Mouse (Mus musculus) adrenal gland, postnatal 25 days (tissue): Measurements from ENCODE around the gene Retreg3. TPM values are rescaled to one million over a fixed set of nuclear protein-coding genes. Genes with fewer than 3 reads are reported as not detected.
A peak's percentile ranks its signal among the peaks of the same experiment; 100 is the strongest.
"Not testable (repeated sequence)": the region's sequence is repeated elsewhere in the genome, so short reads cannot be mapped to it uniquely, and the experiment has no call there.

Experiments
- DNase-seq: peaks from one replicate; pipeline ENCODE4 v3.0.0; 2021; ENCODE audit warnings: mixed read lengths
- long read RNA-seq: library from polyadenylated mRNA; stranded (forward); transcript quantifications from one replicate; pipeline ENCODE4 v2.0.0, GENCODE M21; 2021
- total RNA-seq: library from RNA; stranded (reverse); gene quantifications from 2 replicates; pipeline ENCODE4 v1.2.3, GENCODE M21; 2021

The Retreg3 gene
- 53.5 and 64.1 TPM in 2 replicates for total RNA-seq
- long read RNA-seq, transcript Retreg3-201 (9 exons, 3,165 nt) = major isoform, 58 of 77 reads
- long read RNA-seq, partial matches to known transcripts = 4 of 77 reads
- long read RNA-seq, other reads (novel, unspliced or antisense) = 12 of 77 reads

DNA sequence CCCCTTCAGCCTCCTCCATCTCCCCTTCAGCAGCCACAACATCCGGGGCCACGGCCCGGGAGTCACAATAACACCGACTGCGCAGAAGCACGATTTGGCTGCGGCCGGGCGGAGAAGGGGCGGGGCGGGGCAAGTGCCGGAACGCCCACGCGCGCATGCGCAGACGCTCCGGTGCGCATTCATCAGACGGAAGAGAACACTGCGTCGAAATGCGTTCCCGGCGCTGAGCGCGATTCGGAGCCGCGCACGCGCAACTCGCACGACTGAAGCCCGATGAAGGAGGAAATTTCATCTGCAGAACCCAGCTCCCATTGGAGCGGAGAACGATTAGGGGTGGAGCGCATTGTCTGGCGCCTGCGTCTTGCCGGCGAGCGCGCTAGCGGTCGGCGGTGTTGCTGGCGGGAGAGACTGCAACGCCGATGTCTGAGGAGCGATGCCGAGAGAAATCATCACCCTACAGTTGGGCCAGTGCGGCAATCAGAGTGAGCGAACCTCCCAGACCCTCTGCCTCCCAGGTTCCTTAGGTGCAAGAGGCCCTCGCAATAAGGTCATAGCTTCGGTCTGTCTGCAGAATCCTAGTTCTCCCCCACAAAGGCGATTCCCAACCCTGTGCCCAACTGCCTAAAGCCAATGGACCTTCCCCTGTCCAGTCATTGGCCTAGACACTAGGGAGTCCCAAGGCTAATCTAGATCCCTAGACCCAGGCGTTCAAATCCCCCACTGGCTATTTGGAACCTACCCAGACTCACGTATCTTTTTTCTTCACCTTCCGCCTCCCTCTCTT lies at the start of gene Retreg3, which contains the start of gene Tubg1:
Retreg3 (minus strand) TSS at position 133 of the 784 bp plus-strand sequence.
Tubg1 (plus strand) TSS at position 178 of the 784 bp plus-strand sequence.
- DNase-seq = peak; percentile 99

- DNase-seq = peak; percentile 68
Observed at GRCm38 (mm10) chr11:101168301-101168980, 48.7 kb upstream of the Retreg3 start.

GRCm38 (mm10) chr11:101167963-101168300 lies 48.2 kb upstream of the Retreg3 start:
- DNase-seq = no peak

- DNase-seq = no peak
Observed at GRCm38 (mm10) chr11:101167211-101167962, 47.7 kb upstream of the Retreg3 start.

DNA sequence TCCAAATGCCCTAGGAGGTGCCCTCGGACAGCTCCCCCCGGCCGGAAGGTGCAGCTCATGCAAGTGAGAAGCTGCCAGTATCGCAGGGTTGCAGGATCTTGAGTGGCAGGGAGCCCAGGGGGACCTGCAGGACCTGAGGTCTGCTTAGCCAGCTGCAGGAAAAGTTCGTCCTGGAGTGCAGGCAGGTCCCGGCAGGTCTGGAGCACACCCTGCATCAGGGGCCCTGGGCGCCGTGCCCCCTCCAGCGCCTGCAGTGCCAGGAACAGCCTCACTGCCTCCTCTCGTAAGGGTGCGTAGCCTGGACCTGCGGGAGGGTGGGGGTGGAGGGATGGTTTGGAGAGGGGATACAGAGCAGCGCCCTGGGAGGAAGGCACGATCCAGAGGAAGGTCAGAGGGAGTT lies 46.7 kb upstream of the Retreg3 start:
- no peak for DNase-seq

- DNase-seq = no peak
Observed at GRCm38 (mm10) chr11:101164677-101165580, 45.2 kb upstream of the Retreg3 start.

GRCm38 (mm10) chr11:101164351-101164665 lies 44.6 kb upstream of the Retreg3 start:
- DNase-seq = no peak

- DNase-seq = no peak
Observed at GRCm38 (mm10) chr11:101163476-101164350, 44.0 kb upstream of the Retreg3 start.

DNA sequence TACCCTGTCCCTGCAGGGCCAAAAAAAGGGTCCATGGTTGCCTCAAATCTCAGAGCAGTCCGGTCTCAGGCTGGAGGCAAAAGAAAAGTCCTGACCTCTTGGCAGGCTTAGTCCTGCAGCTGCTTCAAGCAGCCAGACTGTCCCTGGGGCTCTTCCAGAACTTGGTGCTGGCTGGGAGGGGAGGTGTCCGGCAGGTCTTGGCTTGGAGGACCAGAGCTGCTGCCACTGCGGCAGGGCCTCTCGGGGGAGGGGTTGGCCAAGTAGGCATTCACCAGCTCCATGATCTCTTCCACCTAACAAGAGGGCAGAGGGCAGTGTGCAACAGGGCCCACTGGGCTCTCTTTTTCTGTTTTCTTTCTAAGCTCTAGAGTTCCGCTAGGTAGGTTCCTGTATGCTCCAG lies 43.1 kb upstream of the Retreg3 start:
- peak; percentile 54 for DNase-seq

GRCm38 (mm10) chr11:101162301-101162700 lies 42.6 kb upstream of the Retreg3 start:
- DNase-seq = no peak

DNA sequence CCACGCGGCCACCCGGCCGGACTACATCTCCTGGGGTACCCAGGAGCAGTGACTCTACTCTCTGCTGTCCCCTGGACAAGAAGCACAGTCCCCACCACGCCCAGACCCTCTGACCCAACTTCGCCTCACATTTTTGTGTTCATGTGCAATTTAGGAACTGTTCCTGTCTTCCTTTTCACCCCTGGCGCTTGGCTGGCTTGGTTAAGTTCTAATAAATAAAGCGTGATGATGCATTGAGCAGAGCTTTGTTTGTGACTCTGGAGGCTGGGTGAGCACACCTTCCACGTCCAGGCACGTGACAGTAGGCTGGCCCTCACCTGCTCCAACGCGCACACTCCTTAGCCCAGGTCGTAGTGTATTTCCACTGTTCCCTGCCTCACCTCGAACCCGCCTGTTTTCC lies 41.9 kb upstream of the Retreg3 start:
- DNase-seq = no peak

- not testable (repeated sequence) for DNase-seq
Observed at GRCm38 (mm10) chr11:101160981-101161505, 41.4 kb upstream of the Retreg3 start.

DNA sequence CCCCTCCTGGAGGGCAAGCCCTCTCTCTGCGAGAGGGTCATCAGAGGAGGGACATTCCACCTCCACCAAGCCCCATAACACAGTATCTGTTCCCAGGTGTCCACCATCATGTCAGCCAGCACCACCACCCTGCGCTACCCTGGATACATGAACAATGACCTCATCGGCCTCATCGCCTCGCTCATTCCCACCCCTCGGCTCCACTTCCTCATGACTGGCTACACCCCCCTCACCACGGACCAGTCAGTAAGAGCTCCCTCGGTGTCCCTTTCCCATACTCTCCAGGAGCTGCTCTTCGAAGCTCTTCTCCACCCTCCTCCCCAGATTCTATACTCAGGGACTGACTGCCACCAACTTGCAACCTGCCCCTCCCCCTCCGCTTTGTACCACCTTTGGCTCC lies 40.5 kb upstream of the Retreg3 start:
- not testable (repeated sequence) for DNase-seq

DNA sequence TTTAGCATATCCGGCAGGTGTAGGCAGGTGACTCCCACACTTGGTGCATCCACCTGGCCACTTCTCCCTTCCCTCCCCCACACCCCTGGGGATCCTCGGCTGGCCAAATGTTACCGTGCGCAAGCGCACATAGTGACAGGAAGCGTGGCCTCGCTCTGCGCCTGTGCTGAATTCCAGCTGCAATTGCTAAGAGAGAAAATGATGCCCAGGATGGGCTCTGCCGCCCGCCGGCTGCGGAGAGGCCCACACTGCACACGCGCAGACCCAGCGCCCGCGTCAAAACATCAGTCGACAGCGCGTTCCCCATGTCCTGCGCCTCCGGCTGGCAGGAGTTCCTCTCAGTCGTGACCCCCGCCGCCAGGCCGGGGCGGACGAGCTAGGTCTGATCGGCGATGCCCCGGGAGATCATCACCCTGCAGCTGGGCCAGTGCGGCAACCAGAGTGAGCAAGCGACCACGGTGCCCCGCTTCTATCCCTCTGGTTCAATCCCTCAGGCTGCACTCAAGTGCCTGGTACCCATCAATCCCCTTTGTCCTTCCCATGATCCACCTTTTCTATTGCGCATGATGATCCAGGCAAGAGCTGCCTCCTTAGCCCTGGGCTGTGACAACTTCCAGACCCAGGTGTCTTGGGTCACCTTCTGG lies 36.2 kb upstream of the Retreg3 start, which contains the start of gene Tubg2:
Tubg2 (plus strand) TSS at position 180 of the 644 bp plus-strand sequence.
- peak; percentile 64 for DNase-seq

DNA sequence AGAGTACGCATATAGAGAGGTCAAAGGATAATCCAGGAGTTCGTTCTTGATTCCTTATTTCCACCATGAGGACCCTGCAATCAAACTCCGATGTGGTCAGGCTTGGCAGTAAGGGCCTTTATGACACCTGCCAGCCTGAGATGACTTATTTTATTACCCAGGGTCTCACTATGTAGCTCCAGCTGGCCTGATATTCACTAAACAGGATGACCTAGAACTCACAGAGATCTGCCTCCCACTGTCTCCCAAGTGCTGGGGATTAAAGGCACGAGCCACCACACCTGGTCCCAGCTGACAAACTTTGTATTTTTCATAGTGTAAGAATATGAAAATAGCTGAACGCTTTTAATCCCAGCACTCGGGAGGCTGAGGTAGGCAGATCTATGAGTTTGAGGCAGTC lies 35.5 kb upstream of the Retreg3 start:
- DNase-seq = no peak

GRCm38 (mm10) chr11:101154648-101155047 lies 35.0 kb upstream of the Retreg3 start:
- DNase-seq = no peak

- DNase-seq = no peak
Observed at GRCm38 (mm10) chr11:101152825-101153224, 33.1 kb upstream of the Retreg3 start.

- no peak for DNase-seq
Observed at GRCm38 (mm10) chr11:101151063-101151462, 31.4 kb upstream of the Retreg3 start.
